Mouse (Mus musculus): Measurements from ENCODE around the gene Rusc2. TPM values are rescaled to one million over a fixed set of nuclear protein-coding genes. Genes with fewer than 3 reads are reported as not detected.

Gene Rusc2
- polyA plus RNA-seq, 1 experiment, result 92.8 TPM

DNA sequence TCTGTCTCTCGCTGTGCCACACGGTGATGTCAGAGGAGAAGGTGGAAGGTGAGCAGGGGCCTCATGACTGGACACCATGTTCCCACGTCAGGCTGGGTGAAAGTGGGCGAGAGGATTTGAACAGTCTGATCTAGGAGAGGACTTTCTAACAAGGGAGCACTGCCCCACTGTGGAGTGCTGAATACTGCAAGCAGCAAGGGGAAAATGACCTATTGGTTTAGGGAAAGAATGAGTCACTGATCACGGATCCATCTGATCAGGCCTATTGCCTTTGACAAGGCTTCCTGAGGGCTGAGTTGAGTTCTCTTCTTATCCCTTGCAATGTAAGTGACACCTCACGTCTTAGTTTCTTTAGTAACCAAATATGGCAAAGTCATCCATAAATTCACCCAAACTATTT, 28.1 kb upstream of the Rusc2 start:
- Histone ChIP-seq H3K4me3 (replicated peaks; ENCODE audit: extremely low read depth, low read depth, low read length) (no peak overlapping the region), H3K4me1 (ENCODE audit: control insufficient read depth, insufficient read depth, low read length) (no peaks in the 10 kb centered on the region)
- no peak for DNase-seq
- 90% methylated on average over 6 of the region's 6 CpGs for WGBS
- TF ChIP-seq CTCF (IDR thresholded peaks at IDR 0.05; ENCODE audit: insufficient read depth, low read length) (no peak), POLR2A (IDR thresholded peaks at IDR 0.05; ENCODE audit: borderline replicate concordance, extremely low read depth, low read depth, low read length) (no peak)

- 74% methylated on average over 11 of the region's 11 CpGs for WGBS
- no peak for DNase-seq
These were observed 16.7 kb upstream of the Rusc2 start for GRCm38 (mm10) chr4:43364914-43365560.

GRCm38 (mm10) chr4:43367295-43367694, 14.5 kb upstream of the Rusc2 start:
- no peak overlapping the region for H3K4me3 ChIP-seq (replicated peaks; ENCODE audit: extremely low read depth, low read depth, low read length)
- WGBS, result 87% methylated on average over 5 of the region's 5 CpGs
- TF ChIP-seq POLR2A (IDR thresholded peaks at IDR 0.05; ENCODE audit: borderline replicate concordance, extremely low read depth, low read depth, low read length) (no peak), CTCF (IDR thresholded peaks at IDR 0.05; ENCODE audit: insufficient read depth, low read length) (no peak)
- DNase-seq, result no peak
- H3K4me1 ChIP-seq (ENCODE audit: control insufficient read depth, insufficient read depth, low read length), result no peaks in the 10 kb centered on the region

More at GRCm38 (mm10) chr4:43364914-43365560, 16.7 kb upstream of the Rusc2 start:
- TF ChIP-seq POLR2A (IDR thresholded peaks at IDR 0.05; ENCODE audit: borderline replicate concordance, extremely low read depth, low read depth, low read length) (no peak), CTCF (IDR thresholded peaks at IDR 0.05; ENCODE audit: insufficient read depth, low read length) (no peak)
- no peak overlapping the region for H3K4me3 ChIP-seq (replicated peaks; ENCODE audit: extremely low read depth, low read depth, low read length)
- H3K4me1 ChIP-seq (ENCODE audit: control insufficient read depth, insufficient read depth, low read length), result no peaks in the 10 kb centered on the region

DNA sequence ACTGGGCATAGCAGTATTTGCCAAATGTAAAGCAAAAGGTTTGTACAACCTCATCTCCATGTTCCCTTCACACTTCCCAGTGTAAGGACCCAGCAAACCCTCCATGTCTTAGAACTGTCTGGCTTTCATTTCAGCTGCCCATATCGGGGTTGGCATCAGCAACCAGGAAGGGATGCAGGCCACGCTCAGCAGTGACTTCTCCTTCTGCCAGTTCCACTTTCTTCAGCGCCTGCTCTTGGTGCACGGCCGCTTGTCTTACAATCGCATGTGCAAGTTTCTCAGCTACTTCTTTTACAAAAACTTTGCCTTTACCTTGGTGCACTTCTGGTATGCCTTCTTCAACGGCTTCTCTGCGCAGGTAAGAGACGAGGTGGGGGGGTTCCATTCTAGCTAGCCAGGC, 14.0 kb upstream of the Rusc2 start:
- H3K4me3 ChIP-seq (replicated peaks; ENCODE audit: extremely low read depth, low read depth, low read length), result no peak overlapping the region

GRCm38 (mm10) chr4:43371406-43371805, 10.4 kb upstream of the Rusc2 start:
- Histone ChIP-seq H3K4me1 (ENCODE audit: control insufficient read depth, insufficient read depth, low read length) (no peaks in the 10 kb centered on the region), H3K4me3 (replicated peaks; ENCODE audit: extremely low read depth, low read depth, low read length) (no peak overlapping the region)
- DNase-seq, result no peak
- TF ChIP-seq POLR2A (IDR thresholded peaks at IDR 0.05; ENCODE audit: borderline replicate concordance, extremely low read depth, low read depth, low read length), result no peak
- no peak for TF ChIP-seq CTCF (IDR thresholded peaks at IDR 0.05; ENCODE audit: insufficient read depth, low read length)
- 53% methylated on average over 11 of the region's 11 CpGs for WGBS

More for the DNA sequence above, 14.0 kb upstream of the Rusc2 start:
- TF ChIP-seq CTCF (IDR thresholded peaks at IDR 0.05; ENCODE audit: insufficient read depth, low read length) (no peak), POLR2A (IDR thresholded peaks at IDR 0.05; ENCODE audit: borderline replicate concordance, extremely low read depth, low read depth, low read length) (no peak)
- WGBS, result 81% methylated on average over 9 of the region's 9 CpGs
- no peaks in the 10 kb centered on the region for H3K4me1 ChIP-seq (ENCODE audit: control insufficient read depth, insufficient read depth, low read length)
- DNase-seq, result no peak

DNA sequence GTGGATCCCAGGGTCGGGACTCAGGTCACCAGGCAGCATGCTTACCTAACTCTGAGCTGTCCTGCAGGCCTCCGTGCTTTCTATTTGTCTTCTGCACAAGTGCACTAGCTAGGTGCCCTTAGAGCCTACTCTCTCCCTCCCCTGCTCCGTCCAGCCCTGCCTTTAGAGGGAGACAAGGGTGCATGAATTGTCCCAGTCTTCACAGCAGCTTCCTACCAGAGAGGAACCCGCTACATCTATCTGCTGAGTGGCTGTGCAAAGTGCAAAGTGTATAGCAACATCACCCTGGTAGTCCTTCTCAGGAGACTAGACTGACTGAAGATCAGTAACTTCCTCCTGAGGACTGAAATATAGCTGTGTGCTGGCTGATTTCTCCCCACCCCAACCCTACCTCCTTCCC, 9.6 kb upstream of the Rusc2 start:
- DNase-seq, result no peak
- 54% methylated on average over 4 of the region's 4 CpGs for WGBS
- H3K4me1 ChIP-seq (ENCODE audit: control insufficient read depth, insufficient read depth, low read length), result no peaks in the 10 kb centered on the region
- no peak overlapping the region for H3K4me3 ChIP-seq (replicated peaks; ENCODE audit: extremely low read depth, low read depth, low read length)
- TF ChIP-seq CTCF (IDR thresholded peaks at IDR 0.05; ENCODE audit: insufficient read depth, low read length) (peak; percentile 63; the same call in 1 of the 2 replicates), POLR2A (IDR thresholded peaks at IDR 0.05; ENCODE audit: borderline replicate concordance, extremely low read depth, low read depth, low read length) (no peak)

GRCm38 (mm10) chr4:43374266-43374665, 7.5 kb upstream of the Rusc2 start:
- no peak for DNase-seq
- Histone ChIP-seq H3K4me3 (replicated peaks; ENCODE audit: extremely low read depth, low read depth, low read length) (no peak overlapping the region), H3K4me1 (ENCODE audit: control insufficient read depth, insufficient read depth, low read length) (no peaks in the 10 kb centered on the region)
- WGBS, result 74% methylated on average over 4 of the region's 4 CpGs
- TF ChIP-seq CTCF (IDR thresholded peaks at IDR 0.05; ENCODE audit: insufficient read depth, low read length), result no peak
- no peak for TF ChIP-seq POLR2A (IDR thresholded peaks at IDR 0.05; ENCODE audit: borderline replicate concordance, extremely low read depth, low read depth, low read length)

DNA sequence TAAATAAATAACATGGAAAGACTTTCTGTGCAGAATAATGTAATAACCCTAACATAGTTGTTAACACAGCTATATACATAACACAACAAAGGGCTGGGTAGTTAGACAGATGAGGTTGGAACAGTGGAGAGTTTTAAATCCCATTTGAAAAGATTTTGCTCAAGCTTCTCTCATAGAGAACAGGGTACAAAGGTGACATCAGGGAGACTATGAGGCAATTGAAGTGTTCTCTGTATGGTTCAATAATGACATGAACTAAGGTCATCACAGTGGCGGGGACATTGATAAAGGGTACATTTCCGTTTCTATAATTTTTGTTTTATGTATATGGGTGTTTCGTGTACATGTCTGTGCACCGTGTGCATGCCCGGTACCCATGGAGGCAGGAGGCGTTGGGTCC, 2.2 kb upstream of the Rusc2 start:
- Histone ChIP-seq H3K4me1 (ENCODE audit: control insufficient read depth, insufficient read depth, low read length) (peaks cover 9% of the 10 kb centered on the region; the same call in 1 of the 2 replicates), H3K4me3 (replicated peaks; ENCODE audit: extremely low read depth, low read depth, low read length) (no peak overlapping the region)
- WGBS, result 92% methylated on average over 6 of the region's 6 CpGs
- DNase-seq, result no peak
- TF ChIP-seq POLR2A (IDR thresholded peaks at IDR 0.05; ENCODE audit: borderline replicate concordance, extremely low read depth, low read depth, low read length), result no peak
- no peak for TF ChIP-seq CTCF (IDR thresholded peaks at IDR 0.05; ENCODE audit: insufficient read depth, low read length)

DNA sequence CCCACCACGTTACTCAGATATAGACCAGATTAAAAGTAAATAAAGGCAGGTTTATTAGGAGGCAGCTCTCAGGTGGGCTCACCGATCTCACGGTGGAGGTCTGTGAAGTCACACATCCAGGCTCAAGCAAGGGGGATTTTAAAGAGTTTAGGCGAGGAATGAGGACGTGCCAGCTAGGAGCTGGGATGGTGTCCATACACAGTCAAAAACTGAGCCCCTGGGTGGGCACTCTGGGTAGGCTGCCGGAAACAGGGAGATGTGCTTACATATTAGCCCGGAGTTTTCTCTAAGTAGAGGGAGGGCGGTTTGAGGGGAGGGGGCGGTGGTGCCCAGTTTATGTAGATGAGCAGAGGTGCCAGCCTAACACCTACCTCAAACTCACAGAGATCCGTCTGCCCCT, 828 bp upstream of the Rusc2 start:
- DNase-seq, result no peak
- WGBS, result 35% methylated on average over 10 of the region's 10 CpGs
- peak overlapping the region; percentile 63 for H3K4me3 ChIP-seq (replicated peaks; ENCODE audit: extremely low read depth, low read depth, low read length)

More for the DNA sequence above, 828 bp upstream of the Rusc2 start:
- H3K4me1 ChIP-seq (ENCODE audit: control insufficient read depth, insufficient read depth, low read length), result peaks cover 9% of the 10 kb centered on the region; the same call in 1 of the 2 replicates
- no peak for TF ChIP-seq CTCF (IDR thresholded peaks at IDR 0.05; ENCODE audit: insufficient read depth, low read length)
- no peak for TF ChIP-seq POLR2A (IDR thresholded peaks at IDR 0.05; ENCODE audit: borderline replicate concordance, extremely low read depth, low read depth, low read length)
